Mouse (Mus musculus): Measurements from ENCODE around the gene Chst11. TPM values are rescaled to one million over a fixed set of nuclear protein-coding genes. Genes with fewer than 3 reads are reported as not detected.

Gene Chst11
- polyA plus RNA-seq, 1 experiment from 2014 or later: 2.5 TPM

DNA sequence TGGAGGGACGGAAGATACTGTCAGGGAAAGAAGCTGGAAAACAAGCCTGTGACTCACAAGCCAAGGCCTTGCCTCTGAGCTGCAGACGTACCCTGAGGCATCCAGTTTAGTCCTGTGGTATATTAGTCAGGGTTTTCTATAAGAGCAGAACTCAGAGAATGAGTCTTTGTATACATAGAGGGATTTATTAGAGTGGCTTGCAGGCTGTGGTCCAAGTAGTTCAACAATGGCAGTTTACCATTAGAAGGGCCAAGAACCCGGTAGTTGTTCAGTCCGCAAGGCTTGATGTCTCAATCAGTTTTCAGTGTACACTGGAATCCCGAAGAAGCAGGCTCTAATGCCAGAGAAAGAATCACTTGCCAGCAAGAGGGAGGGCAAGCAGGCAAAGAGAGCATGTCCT lies 192.9 kb downstream of the Chst11 start:
- Histone ChIP-seq H3K4me1 (replicated peaks) (peaks cover 23% of the 10 kb centered on the region), H3K27me3 (peaks cover 4% of the 10 kb centered on the region), H3K36me3 (no peaks in the 10 kb centered on the region), H3K4me3 (replicated peaks) (no peak overlapping the region), H3K9ac (replicated peaks) (no peak overlapping the region), H3K9me3 (peaks cover 10% of the 10 kb centered on the region; the same call in 1 of the 2 replicates), H3K27ac (0 out of 2 replicates have a peak overlapping the region, but pooled peaks have one; percentile 1), H3K4me2 (no peak overlapping the region)
- 89% methylated on average over 5 of the region's 5 CpGs for WGBS
- no peak for ATAC-seq (ENCODE audit: insufficient number of reproducible peaks, insufficient read depth, low FRiP score, low TSS enrichment, low read depth)

DNA sequence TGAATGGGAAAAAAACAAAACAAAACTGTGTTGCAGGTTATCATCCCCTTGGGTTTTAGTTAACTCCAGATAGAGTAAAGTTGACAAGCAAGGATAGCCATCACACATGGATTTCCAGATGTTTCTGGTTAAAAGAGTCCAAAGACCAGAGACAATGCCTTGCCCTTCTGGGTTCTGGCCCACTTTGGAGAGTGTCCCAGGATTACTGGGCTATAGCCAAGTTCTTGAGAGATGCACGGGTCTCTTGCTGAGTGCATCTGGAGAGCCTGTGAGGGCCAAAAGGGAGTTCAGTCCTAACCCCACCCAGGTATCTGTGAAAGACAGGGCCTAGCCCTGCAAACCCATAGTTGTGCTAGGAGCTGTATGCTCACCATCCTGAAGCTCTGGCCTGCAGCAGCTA lies 193.4 kb downstream of the Chst11 start:
- ATAC-seq (ENCODE audit: insufficient number of reproducible peaks, insufficient read depth, low FRiP score, low TSS enrichment, low read depth): no peak
- Histone ChIP-seq H3K4me2 (no peak overlapping the region), H3K9ac (replicated peaks) (no peak overlapping the region), H3K4me3 (replicated peaks) (no peak overlapping the region), H3K9me3 (peaks cover 10% of the 10 kb centered on the region; the same call in 1 of the 2 replicates), H3K4me1 (replicated peaks) (peaks cover 26% of the 10 kb centered on the region), H3K36me3 (no peaks in the 10 kb centered on the region), H3K27me3 (peaks cover 4% of the 10 kb centered on the region), H3K27ac (no peak overlapping the region)
- 74% methylated on average over 1 of the region's 1 CpGs for WGBS

DNA sequence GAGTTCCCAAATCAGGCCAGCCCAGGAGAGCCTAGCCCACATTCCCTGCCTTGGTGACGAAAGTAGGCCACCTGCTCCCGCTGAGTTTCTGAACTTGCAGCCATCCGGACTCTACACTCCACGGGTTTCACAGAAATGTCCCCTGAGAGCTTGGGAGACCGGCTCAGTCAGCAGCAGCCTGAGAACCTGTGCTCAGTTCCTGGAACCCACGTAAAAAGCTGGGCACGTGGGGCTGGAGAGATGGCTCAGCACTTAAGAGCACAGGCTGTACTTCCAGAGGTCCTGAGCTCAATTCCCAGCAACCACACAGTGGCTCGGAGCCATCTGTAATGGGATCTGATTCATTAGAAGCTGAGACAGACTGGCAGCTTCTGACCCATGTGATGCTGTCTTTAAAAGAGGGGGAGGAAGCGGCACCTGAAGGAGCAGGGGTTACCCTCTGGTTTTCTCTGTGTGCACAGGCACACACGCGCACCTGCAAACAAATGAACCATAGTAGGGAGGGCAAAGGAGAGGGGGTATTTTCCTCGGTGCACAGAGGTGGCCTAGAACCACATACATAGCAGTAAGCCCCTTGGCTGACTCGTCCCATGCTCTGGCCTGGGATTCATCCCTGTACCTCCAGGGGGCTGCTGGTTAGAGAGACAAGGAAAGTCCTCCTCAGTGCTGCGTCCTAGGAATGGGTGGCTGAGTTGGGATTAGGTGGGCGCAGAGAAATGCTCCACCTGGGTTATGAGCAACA lies 196.7 kb downstream of the Chst11 start:
- Histone ChIP-seq H3K27ac (0 out of 2 replicates have a peak overlapping the region, but pooled peaks have one; percentile 25), H3K4me1 (replicated peaks) (peaks cover 27% of the 10 kb centered on the region), H3K4me2 (no peak overlapping the region), H3K9ac (replicated peaks) (no peak overlapping the region), H3K36me3 (no peaks in the 10 kb centered on the region), H3K4me3 (replicated peaks) (no peak overlapping the region), H3K9me3 (peaks cover 10% of the 10 kb centered on the region; the same call in 1 of the 2 replicates), H3K27me3 (peaks cover 10% of the 10 kb centered on the region)
- WGBS: 68% methylated on average over 15 of the region's 15 CpGs
- no peak for ATAC-seq (ENCODE audit: insufficient number of reproducible peaks, insufficient read depth, low FRiP score, low TSS enrichment, low read depth)

DNA sequence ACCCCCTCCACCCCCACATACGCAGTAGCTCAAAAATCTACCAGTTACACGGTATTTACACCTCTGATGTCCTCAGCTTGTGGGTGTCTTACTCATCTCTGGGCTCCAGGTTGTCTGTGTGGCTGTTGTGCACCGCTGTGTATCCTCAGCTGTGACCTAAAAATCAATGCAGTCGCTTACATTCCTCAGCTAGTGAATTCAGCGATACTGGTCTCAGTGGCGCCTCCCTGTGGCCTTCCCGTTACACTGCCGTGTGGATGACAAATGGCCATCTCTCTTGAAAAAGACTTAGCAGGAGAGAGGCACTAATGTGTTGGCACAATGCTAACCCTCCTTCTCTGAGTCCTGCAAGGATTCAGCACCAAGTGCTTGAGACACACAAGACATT lies 197.3 kb downstream of the Chst11 start:
- 36% methylated on average over 8 of the region's 8 CpGs for WGBS
- Histone ChIP-seq H3K9me3 (peaks cover 10% of the 10 kb centered on the region; the same call in 1 of the 2 replicates), H3K4me3 (replicated peaks) (no peak overlapping the region), H3K36me3 (no peaks in the 10 kb centered on the region), H3K9ac (replicated peaks) (no peak overlapping the region), H3K4me2 (no peak overlapping the region), H3K4me1 (replicated peaks) (peaks cover 27% of the 10 kb centered on the region), H3K27me3 (peaks cover 10% of the 10 kb centered on the region), H3K27ac (0 out of 2 replicates have a peak overlapping the region, but pooled peaks have one; percentile 20)
- no peak for ATAC-seq (ENCODE audit: insufficient number of reproducible peaks, insufficient read depth, low FRiP score, low TSS enrichment, low read depth)

DNA sequence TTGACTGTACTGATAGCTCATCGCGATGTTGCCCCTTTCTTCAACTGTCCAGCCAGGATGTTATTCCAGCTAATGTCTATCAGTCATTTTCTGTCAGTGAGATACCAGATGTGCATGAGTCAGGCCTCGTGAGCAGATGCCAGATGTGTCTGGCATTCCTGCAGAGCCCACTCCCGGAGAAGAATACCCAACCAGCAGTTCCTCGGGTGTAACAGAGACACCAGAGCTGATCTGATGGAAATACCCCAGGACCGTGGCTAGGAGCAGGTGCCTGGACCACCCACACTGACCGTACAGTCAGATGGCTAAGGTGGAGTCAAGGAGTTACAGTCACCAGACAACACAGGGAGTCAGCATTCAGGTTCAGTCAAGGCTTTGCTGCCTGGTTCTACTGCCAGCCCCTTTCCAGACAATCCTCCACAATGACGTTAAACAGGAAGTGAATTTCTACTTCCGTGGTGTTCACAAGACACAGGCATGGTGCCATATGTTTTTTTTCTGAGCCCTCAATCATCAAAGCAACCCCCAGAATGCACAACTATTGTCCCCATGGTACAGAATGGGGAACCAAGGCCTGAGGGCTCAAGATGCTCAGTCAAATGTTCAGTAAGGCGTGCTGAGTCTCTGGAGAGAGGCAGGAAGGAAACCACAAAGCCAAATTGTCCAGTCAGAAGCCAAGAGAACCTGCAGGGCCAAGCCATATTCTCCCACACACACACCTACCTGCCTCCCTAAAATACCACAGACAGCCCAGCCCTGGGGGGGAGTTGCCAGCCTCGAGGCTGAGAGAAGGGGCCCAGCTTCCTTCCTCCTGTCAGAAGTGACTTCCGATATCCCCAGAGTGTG lies 198.6 kb downstream of the Chst11 start:
- no peaks in the 10 kb centered on the region for H3K36me3 ChIP-seq
- WGBS: 57% methylated on average over 12 of the region's 12 CpGs
- no peak for ATAC-seq (ENCODE audit: insufficient number of reproducible peaks, insufficient read depth, low FRiP score, low TSS enrichment, low read depth)
- H3K27me3 ChIP-seq: peaks cover 10% of the 10 kb centered on the region
- peak overlapping the region; percentile 13; the same call in 1 of the 2 replicates for H3K27ac ChIP-seq
- H3K9me3 ChIP-seq: peaks cover 8% of the 10 kb centered on the region; the same call in 1 of the 2 replicates
- H3K4me3 ChIP-seq (replicated peaks): no peak overlapping the region
- peaks cover 27% of the 10 kb centered on the region for H3K4me1 ChIP-seq (replicated peaks)
- no peak overlapping the region for H3K4me2 ChIP-seq
- H3K9ac ChIP-seq (replicated peaks): no peak overlapping the region

DNA sequence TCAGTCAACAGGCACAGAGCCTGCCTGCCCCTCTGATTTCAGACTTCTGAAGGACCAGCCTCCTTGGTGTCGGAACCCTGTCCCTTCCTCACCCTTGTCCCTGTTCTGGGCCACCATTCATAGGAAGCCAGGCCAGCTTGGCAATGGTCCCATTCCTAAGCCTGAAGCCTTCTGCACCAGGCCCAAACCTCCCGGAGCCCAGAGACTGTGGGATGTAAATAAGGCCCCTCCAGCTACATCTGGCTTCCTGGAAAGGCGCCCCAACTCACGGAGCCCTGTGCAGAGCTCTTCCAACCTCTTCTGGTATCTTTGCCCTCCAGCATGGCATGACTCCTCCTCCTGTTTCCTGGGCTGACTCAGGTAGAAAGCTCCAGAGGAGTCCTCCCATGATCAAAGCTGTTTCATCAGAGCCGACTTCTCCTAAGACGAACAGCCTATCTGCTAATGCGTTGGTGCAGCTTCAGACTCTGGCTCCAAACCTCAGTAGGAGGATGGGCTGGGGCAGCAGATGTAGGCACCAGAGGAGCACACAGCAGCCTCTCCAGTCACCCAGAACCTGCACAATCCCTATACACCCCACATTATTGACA lies 199.3 kb downstream of the Chst11 start:
- Histone ChIP-seq H3K27me3 (peaks cover 10% of the 10 kb centered on the region), H3K27ac (peak overlapping the region; percentile 13; the same call in 1 of the 2 replicates), H3K36me3 (no peaks in the 10 kb centered on the region), H3K4me1 (replicated peaks) (peaks cover 27% of the 10 kb centered on the region), H3K9me3 (peaks cover under 1% of the 10 kb centered on the region; the same call in 1 of the 2 replicates), H3K4me2 (no peak overlapping the region), H3K4me3 (replicated peaks) (no peak overlapping the region), H3K9ac (replicated peaks) (no peak overlapping the region)
- 72% methylated on average over 7 of the region's 7 CpGs for WGBS
- ATAC-seq (ENCODE audit: insufficient number of reproducible peaks, insufficient read depth, low FRiP score, low TSS enrichment, low read depth): no peak

DNA sequence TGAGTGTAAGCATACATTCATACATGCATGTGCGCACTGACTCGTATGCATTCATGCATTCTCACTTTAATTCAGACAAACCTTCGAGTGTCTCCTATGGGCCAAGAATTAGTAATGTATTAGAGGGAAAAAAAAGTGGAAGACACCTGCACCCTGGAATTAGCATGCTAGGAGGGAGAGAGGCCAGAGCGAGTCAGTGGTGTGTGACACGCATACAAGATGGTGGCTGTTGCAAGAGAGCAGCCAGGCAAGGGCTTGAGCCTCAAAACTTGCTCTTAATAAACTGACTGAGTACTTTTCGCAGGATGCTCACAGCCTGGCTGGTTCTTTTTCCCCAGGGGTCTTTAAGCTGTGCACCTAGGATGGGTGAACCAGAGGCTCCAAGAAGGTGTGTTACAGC lies 199.8 kb downstream of the Chst11 start:
- Histone ChIP-seq H3K9ac (replicated peaks) (no peak overlapping the region), H3K4me2 (no peak overlapping the region), H3K4me3 (replicated peaks) (no peak overlapping the region), H3K4me1 (replicated peaks) (peaks cover 27% of the 10 kb centered on the region), H3K27me3 (peaks cover 10% of the 10 kb centered on the region), H3K9me3 (no peaks in the 10 kb centered on the region), H3K27ac (no peak overlapping the region), H3K36me3 (no peaks in the 10 kb centered on the region)
- no peak for ATAC-seq (ENCODE audit: insufficient number of reproducible peaks, insufficient read depth, low FRiP score, low TSS enrichment, low read depth)
- WGBS: 94% methylated on average over 6 of the region's 6 CpGs

DNA sequence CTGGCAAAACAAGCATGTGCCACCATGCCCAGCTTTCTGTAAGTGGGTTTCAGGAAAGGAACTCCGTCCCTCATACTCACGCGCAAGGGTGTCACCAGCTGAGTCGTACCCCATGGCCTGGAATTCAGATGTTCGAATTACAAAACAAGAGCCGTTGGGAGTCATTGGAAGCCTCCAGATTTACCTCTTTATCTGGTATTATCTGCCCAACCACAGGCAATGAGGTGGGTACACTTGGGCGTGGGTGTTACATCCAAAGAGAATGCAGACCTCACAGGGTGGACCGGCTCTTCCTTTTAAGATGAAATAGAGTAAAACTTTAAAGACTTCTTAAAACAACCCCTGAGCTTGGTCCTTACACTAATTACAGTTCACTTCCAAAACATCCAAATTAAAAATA lies 200.9 kb downstream of the Chst11 start:
- 79% methylated on average over 8 of the region's 8 CpGs for WGBS
- H3K27me3 ChIP-seq: peaks cover 10% of the 10 kb centered on the region
- no peaks in the 10 kb centered on the region for H3K9me3 ChIP-seq
- H3K4me2 ChIP-seq: no peak overlapping the region
- H3K36me3 ChIP-seq: peaks cover 6% of the 10 kb centered on the region; the same call in 1 of the 2 replicates
- no peak overlapping the region for H3K4me3 ChIP-seq (replicated peaks)
- H3K9ac ChIP-seq (replicated peaks): no peak overlapping the region
- no peak for ATAC-seq (ENCODE audit: insufficient number of reproducible peaks, insufficient read depth, low FRiP score, low TSS enrichment, low read depth)
- no peak overlapping the region for H3K27ac ChIP-seq
- peaks cover 27% of the 10 kb centered on the region for H3K4me1 ChIP-seq (replicated peaks)

DNA sequence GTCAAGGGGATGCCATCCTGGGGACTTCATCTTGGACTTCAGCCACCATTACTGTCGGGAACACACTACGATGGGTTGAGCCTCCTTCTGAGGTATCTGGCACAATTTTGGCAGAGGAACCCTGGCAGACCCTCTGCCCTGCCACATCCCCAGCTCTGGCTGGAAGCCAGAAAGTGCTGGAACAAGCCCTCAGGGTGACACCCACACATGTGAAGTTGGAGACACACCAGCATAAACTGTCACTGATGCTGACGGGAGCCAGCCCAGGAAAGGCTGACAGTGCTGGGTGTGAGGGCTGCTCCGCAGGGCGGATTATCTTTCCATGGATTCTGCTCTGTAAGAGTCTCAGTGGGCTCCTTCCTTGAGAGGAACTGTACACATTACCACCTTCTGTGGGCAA lies 201.7 kb downstream of the Chst11 start:
- H3K4me1 ChIP-seq (replicated peaks): peaks cover 21% of the 10 kb centered on the region
- no peak overlapping the region for H3K27ac ChIP-seq
- no peak overlapping the region for H3K9ac ChIP-seq (replicated peaks)
- H3K4me2 ChIP-seq: no peak overlapping the region
- no peak for ATAC-seq (ENCODE audit: insufficient number of reproducible peaks, insufficient read depth, low FRiP score, low TSS enrichment, low read depth)
- peaks cover 8% of the 10 kb centered on the region for H3K27me3 ChIP-seq
- H3K9me3 ChIP-seq: no peaks in the 10 kb centered on the region
- 82% methylated on average over 5 of the region's 5 CpGs for WGBS
- H3K36me3 ChIP-seq: peaks cover 11% of the 10 kb centered on the region; the same call in 1 of the 2 replicates
- H3K4me3 ChIP-seq (replicated peaks): no peak overlapping the region

DNA sequence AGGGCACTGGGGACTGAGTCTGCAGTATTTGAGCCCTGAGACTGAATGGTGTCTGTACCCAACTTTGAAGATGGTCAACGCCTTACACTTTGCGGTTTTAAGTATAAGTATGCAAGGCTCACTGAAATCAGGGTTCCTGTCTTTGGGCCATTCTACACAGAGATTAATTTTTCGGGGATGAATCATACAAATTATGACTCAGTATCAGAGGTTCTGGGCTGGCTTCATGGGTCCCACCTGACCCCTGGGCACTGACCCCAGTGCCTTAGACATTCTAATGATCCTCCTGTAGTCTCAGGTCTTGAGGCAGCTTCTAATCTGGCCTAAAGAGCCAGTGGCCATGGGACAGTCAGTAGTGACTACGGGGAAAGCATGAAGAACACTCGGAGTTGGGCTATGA lies 203.8 kb downstream of the Chst11 start:
- Histone ChIP-seq H3K27ac (no peak overlapping the region), H3K4me1 (replicated peaks) (peaks cover 14% of the 10 kb centered on the region), H3K9me3 (no peaks in the 10 kb centered on the region), H3K4me3 (replicated peaks) (no peak overlapping the region), H3K27me3 (peaks cover 7% of the 10 kb centered on the region; the same call in 1 of the 2 replicates), H3K9ac (replicated peaks) (no peak overlapping the region), H3K4me2 (no peak overlapping the region), H3K36me3 (peaks cover 11% of the 10 kb centered on the region; the same call in 1 of the 2 replicates)
- 93% methylated on average over 5 of the region's 5 CpGs for WGBS
- no peak for ATAC-seq (ENCODE audit: insufficient number of reproducible peaks, insufficient read depth, low FRiP score, low TSS enrichment, low read depth)

DNA sequence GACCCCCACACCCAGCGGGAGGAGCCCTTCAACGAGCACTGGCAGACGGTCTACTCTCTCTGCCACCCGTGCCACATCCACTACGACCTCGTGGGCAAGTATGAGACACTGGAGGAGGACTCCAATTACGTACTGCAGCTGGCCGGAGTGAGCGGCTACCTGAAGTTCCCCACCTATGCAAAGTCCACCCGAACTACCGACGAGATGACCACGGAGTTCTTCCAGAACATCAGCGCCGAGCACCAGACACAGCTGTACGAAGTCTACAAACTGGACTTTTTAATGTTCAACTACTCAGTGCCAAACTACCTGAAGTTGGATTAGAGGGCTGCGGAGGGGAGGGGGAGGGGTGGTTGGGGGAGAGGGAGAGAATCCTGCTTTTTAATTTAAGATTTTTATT lies 206.2 kb downstream of the Chst11 start:
- H3K9ac ChIP-seq (replicated peaks): no peak overlapping the region
- H3K27ac ChIP-seq: no peak overlapping the region
- no peak for ATAC-seq (ENCODE audit: insufficient number of reproducible peaks, insufficient read depth, low FRiP score, low TSS enrichment, low read depth)
- WGBS: 95% methylated on average over 17 of the region's 17 CpGs
- no peak overlapping the region for H3K4me3 ChIP-seq (replicated peaks)
- no peaks in the 10 kb centered on the region for H3K9me3 ChIP-seq
- H3K4me1 ChIP-seq (replicated peaks): peaks cover 9% of the 10 kb centered on the region; the same call in 1 of the 2 replicates
- peaks cover 11% of the 10 kb centered on the region; the same call in 1 of the 2 replicates for H3K36me3 ChIP-seq
- H3K27me3 ChIP-seq: no peaks in the 10 kb centered on the region
- no peak overlapping the region for H3K4me2 ChIP-seq

All from limb, embryonic 12.5 days (tissue).